In the genomic region with DNA sequence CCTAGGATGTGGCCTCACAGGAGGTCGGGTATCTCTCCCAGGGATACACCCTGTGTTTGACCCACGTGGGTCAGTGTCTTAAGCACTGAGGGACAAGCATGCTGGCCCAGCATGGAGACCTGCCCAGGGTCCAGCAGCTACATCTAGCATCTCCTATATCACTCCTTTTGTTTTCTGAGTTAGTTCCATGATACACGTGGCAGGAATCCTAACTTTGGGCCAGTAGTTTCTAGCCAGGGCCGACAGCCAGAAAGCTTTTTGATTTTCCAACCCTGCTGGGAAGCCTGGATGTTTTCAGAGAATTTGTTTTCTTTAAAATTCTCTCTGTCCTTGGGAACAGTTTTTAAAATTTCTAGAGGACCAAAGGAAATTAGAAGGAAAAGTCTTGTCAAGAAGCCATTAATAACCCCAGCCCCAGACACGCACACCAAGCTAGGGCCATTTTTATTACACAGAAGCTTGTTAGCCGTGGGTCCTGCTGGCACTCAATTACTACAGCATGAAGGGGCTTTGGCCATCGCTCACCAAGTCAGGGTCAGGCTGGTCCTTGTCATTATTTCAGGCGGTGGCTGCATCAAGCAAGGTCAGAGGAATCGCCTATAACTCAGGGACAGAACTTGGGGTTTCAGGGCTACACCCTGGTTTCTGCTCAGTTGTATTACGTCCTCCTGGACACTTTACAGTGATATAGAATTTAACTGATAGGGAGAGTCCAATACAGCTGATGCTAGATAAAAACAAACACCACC, we compare ENCODE assay signal across 17 mouse cellular contexts. TPM values are rescaled to one million over a fixed set of nuclear protein-coding genes. Genes with fewer than 3 reads are reported as not detected.
DNase-seq lines count a peak whose midpoint lies in the region; ATAC-seq and TF ChIP-seq lines count a peak whose summit lies in the region.
"Had no signal": no experiment of that assay in that cellular context is flagged by ENCODE, and none has a peak within 500 bp of the region (broad histone marks: within the 10 kb centered on the region; RNA-seq: fewer than 3 reads in every experiment).

No protein-coding gene starts in this region.

- no peak overlapping the region for H3K4me3 ChIP-seq in embryonic facial prominence, embryonic 15.5 days (replicated peaks)
- H3K4me3 ChIP-seq in embryonic facial prominence, embryonic 10.5 days: no peak overlapping the region
- no peak overlapping the region for H3K4me3 ChIP-seq in limb, embryonic 15.5 days
- no peak overlapping the region for H3K4me3 ChIP-seq in thymus, adult 2 months (ENCODE audit: control insufficient read depth, insufficient read depth, low read length)
- H3K4me3 ChIP-seq: hindbrain, embryonic 15.5 days; layer of hippocampus, adult 2 months; limb, embryonic 12.5 days; midbrain, embryonic 12.5 days had no signal

- ATAC-seq in embryonic facial prominence, embryonic 15.5 days (ENCODE audit: insufficient number of reproducible peaks, low FRiP score, low TSS enrichment, low read depth): no peak
- ATAC-seq in limb, embryonic 15.5 days (ENCODE audit: insufficient number of reproducible peaks, low FRiP score, low TSS enrichment, low read depth): no peak

- H3K4me2 ChIP-seq in embryonic facial prominence, embryonic 15.5 days (replicated peaks): no peak overlapping the region
- no peak overlapping the region for H3K4me2 ChIP-seq in limb, embryonic 15.5 days
- H3K4me2 ChIP-seq: hindbrain, embryonic 15.5 days; limb, embryonic 12.5 days; midbrain, embryonic 12.5 days had no signal

- H3K27ac ChIP-seq in embryonic facial prominence, embryonic 15.5 days (replicated peaks): peak overlapping the region; percentile 28; the same call in 1 of the 2 replicates
- no peak overlapping the region for H3K27ac ChIP-seq in embryonic facial prominence, embryonic 10.5 days (replicated peaks)
- H3K27ac ChIP-seq in limb, embryonic 15.5 days: peak overlapping the region; percentile 28
- no peak overlapping the region for H3K27ac ChIP-seq in thymus, adult 2 months (ENCODE audit: control insufficient read depth, insufficient read depth, low read length)
- H3K27ac ChIP-seq: hindbrain, embryonic 15.5 days; layer of hippocampus, adult 2 months; limb, embryonic 12.5 days; midbrain, embryonic 12.5 days had no signal

- H3K36me3 ChIP-seq in embryonic facial prominence, embryonic 15.5 days: no peaks in the 10 kb centered on the region
- H3K36me3 ChIP-seq in embryonic facial prominence, embryonic 10.5 days (replicated peaks): no peaks in the 10 kb centered on the region
- no peaks in the 10 kb centered on the region for H3K36me3 ChIP-seq in limb, embryonic 15.5 days
- H3K36me3 ChIP-seq in thymus, adult 2 months (ENCODE audit: control insufficient read depth, insufficient read depth, low read length): no peaks in the 10 kb centered on the region
- H3K36me3 ChIP-seq: hindbrain, embryonic 15.5 days; limb, embryonic 12.5 days; midbrain, embryonic 12.5 days had no signal

- H3K4me1 ChIP-seq in embryonic facial prominence, embryonic 15.5 days: peaks cover 24% of the 10 kb centered on the region
- no peaks in the 10 kb centered on the region for H3K4me1 ChIP-seq in embryonic facial prominence, embryonic 10.5 days
- H3K4me1 ChIP-seq in limb, embryonic 15.5 days: peaks cover 21% of the 10 kb centered on the region
- no peaks in the 10 kb centered on the region for H3K4me1 ChIP-seq in thymus, adult 2 months (replicated peaks; ENCODE audit: control insufficient read depth, insufficient read depth, low read length)

- no peaks in the 10 kb centered on the region for H3K27me3 ChIP-seq in embryonic facial prominence, embryonic 15.5 days
- H3K27me3 ChIP-seq in embryonic facial prominence, embryonic 10.5 days (replicated peaks; ENCODE audit: low read depth, poor library complexity, severe bottlenecking): no peaks in the 10 kb centered on the region; the same call in 1 of the 2 replicates
- H3K27me3 ChIP-seq in limb, embryonic 15.5 days: no peaks in the 10 kb centered on the region
- no peaks in the 10 kb centered on the region for H3K27me3 ChIP-seq in thymus, adult 2 months (ENCODE audit: control insufficient read depth, insufficient read depth, low read length)
- H3K27me3 ChIP-seq: CH12.LX; hindbrain, embryonic 15.5 days; limb, embryonic 12.5 days; midbrain, embryonic 12.5 days had no signal

- TF ChIP-seq POLR2A in thymus, adult 2 months (IDR thresholded peaks at IDR 0.05; ENCODE audit: control insufficient read depth, extremely low read depth, insufficient read depth, low read length, poor library complexity): no peak

- no peak for TF ChIP-seq CTCF in thymus, adult 2 months (IDR thresholded peaks at IDR 0.05; ENCODE audit: borderline replicate concordance, control insufficient read depth, extremely low read depth, insufficient read depth, low read length, poor library complexity)

- DNase-seq in embryonic facial prominence, embryonic 10.5 days (ENCODE audit: low spot score): no peak
- DNase-seq in kidney, postnatal 10 days: peak; percentile 19
- DNase-seq in kidney, adult 18-20 months: no peak
- peak; percentile 55 for DNase-seq in gastrocnemius, postnatal 10 days
- DNase-seq in right cerebral cortex, postnatal 10 days (ENCODE audit: low spot score in 2 of 2): no peak
- no peak for DNase-seq in thymus, adult 2 months
- DNase-seq: cerebellum, postnatal 10 days; kidney, adult 8-10 months; lung, adult 18-20 months; lung, postnatal 36 days had no signal

- 80% methylated on average over 10 of the region's 10 CpGs for WGBS in embryonic facial prominence, embryonic 15.5 days
- 91% methylated on average over 10 of the region's 10 CpGs for WGBS in embryonic facial prominence, embryonic 10.5 days
- 59% methylated on average over 10 of the region's 10 CpGs for WGBS in limb, embryonic 15.5 days
- WGBS in thymus, adult 2 months: 94% methylated on average over 10 of the region's 10 CpGs

- H3K9me3 ChIP-seq in embryonic facial prominence, embryonic 15.5 days (replicated peaks): no peaks in the 10 kb centered on the region
- H3K9me3 ChIP-seq in embryonic facial prominence, embryonic 10.5 days: no peaks in the 10 kb centered on the region
- no peaks in the 10 kb centered on the region for H3K9me3 ChIP-seq in limb, embryonic 15.5 days
- H3K9me3 ChIP-seq: hindbrain, embryonic 15.5 days; limb, embryonic 12.5 days; midbrain, embryonic 12.5 days had no signal

- no peak overlapping the region for H3K9ac ChIP-seq in embryonic facial prominence, embryonic 15.5 days
- H3K9ac ChIP-seq in limb, embryonic 15.5 days: no peak overlapping the region
- H3K9ac ChIP-seq: hindbrain, embryonic 15.5 days; limb, embryonic 12.5 days; midbrain, embryonic 12.5 days had no signal

RNA-seq across cellular contexts. Expression of a gene that starts 42.6 kb away (rescaled TPM):
- polyA plus RNA-seq in embryonic facial prominence, embryonic 15.5 days (2015; fragmentation: Nextera tagmentation; extraction: Ambion mirVana): 7.9 and 8.0 TPM in 2 replicates
- polyA plus RNA-seq in embryonic facial prominence, embryonic 10.5 days (2016; fragmentation: Nextera tagmentation; extraction: Ambion mirVana): 2.6 and 3.6 TPM in 2 replicates
- 10 to 100 TPM; 41.2 to 41.4 TPM for total RNA-seq in gastrocnemius, postnatal 10 days (2021)
- polyA plus RNA-seq in limb, embryonic 15.5 days (2015; fragmentation: Nextera tagmentation; extraction: Ambion mirVana): 7.1 and 10.8 TPM in 2 replicates
- polyA plus RNA-seq in thymus, adult 2 months (2012; rRNA removed): 19.4 and 24.2 TPM in 2 replicates

Comparison
In these comparisons a context has a peak if more than half of its experiments do, and no peak if none do; other contexts are left out.
1. H3K27ac ChIP-seq: peak in embryonic facial prominence, embryonic 15.5 days (single experiment) and limb, embryonic 15.5 days (single experiment); none in embryonic facial prominence, embryonic 10.5 days (single experiment) and thymus, adult 2 months (single experiment).
2. DNase-seq: peak in kidney, postnatal 10 days (single experiment) and gastrocnemius, postnatal 10 days (single experiment); none in embryonic facial prominence, embryonic 10.5 days (single experiment), kidney, adult 18-20 months (single experiment), right cerebral cortex, postnatal 10 days (0 of 2) and thymus, adult 2 months (single experiment).